Mouse (Mus musculus) ovary, adult 18-20 months (tissue): ENCODE measurements around the gene Camk2n1.
"Not testable (repeated sequence)": the region's sequence is repeated elsewhere in the genome, so short reads cannot be mapped to it uniquely, and the experiment has no call there.

Experiments used
- DNase-seq: peaks from one replicate; pipeline ENCODE4 v3.0.0; 2022; ENCODE audit warnings: low spot score, mixed read lengths

Camk2n1 gene

DNA sequence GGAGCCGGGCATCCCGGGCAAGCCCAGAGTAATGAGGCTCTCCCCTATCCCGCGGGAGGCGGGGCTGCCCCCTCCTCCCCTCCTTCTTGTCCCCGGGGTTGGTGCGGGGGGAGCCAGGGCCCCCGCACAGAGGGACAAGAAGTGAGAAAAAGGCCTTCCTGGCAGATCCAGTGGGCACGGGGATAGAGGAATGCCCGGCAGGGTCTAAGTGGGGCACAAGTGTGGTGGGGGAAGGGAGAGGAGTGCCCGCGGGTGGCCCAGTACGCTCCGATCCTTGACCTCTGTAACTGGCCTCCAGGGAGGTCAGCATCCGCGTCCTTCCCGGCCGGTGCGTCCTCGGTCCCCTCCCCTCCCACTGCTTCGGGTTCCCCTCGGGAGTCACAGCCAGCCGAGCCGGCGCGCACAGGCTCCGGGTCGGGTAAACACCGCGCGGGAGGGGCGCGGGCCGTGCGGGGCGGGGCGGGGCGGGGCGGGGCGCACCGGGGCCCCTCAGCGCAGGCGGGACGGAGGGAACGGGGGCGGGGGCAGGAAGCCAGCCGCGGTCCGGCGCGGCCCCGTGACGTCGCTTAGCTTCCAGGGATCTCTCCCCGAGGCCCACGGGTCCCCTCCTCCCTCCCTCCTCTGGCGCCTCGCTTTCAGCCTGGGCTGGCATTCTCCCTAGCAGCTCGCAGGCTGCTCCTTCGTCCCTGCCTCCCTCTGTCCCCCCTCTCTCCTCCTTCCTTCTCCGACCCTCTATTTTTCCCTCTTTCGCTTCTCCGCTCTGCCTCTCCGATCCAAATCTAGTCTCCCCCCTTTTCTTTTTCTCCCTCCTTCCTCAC, at the start of gene Camk2n1:
TSS of gene Camk2n1 (plus strand) at position 562 of the 818 bp plus-strand sequence.
- DNase-seq = peak; percentile 80

DNA sequence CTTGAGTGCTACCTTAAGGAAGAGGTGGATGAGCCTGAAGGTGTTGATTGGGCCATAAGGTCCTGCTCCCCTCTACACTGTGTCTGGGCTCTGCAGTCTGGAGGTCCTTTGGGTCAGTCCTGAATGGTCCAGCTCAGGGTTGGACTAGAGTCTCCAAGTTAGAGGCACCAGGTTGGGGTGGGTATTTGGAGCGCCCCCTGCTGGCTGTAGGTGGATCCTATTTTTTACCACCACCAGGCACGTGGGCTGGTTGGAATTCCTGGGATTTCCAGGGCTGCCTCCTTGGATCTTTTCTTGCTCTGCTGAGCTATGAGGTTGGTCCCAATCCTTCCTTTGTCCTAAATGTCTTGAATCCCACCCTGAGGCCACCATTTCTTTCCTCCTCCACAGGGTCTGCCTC, 49.3 kb upstream of the Camk2n1 start:
- DNase-seq = no peak

DNA sequence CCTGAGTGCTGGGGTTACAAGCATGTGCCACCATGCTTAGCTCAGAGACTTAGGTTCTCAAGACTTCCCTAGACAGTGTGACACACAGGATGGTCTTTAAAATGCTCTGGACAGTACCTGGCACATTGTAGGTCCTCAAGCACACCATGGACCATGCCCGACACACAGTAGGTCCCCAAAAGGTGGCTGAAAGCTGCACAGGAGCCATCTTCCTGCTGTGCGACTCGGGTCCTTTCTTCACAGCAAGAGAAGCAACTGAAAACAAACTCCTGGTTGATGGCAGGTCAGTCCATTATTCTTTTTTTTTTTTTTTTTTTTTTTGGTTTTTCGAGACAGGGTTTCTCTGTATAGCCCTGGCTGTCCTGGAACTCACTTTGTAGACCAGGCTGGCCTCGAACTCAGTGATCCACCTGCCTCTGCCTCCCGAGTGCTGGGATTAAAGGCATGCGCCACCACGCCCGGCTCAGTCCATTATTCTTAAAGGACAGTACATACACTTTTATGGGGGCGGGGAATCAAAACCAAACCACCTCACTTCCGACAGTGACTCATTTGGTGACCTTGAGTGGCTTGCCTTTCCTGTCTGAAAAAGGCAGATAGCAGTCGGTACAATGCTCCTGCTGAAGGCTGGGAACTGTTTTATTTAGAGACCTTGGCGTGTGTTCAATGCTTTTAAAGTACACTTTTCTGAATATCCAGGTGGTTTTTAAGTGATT, 46.5 kb upstream of the Camk2n1 start:
- DNase-seq = no peak

DNA sequence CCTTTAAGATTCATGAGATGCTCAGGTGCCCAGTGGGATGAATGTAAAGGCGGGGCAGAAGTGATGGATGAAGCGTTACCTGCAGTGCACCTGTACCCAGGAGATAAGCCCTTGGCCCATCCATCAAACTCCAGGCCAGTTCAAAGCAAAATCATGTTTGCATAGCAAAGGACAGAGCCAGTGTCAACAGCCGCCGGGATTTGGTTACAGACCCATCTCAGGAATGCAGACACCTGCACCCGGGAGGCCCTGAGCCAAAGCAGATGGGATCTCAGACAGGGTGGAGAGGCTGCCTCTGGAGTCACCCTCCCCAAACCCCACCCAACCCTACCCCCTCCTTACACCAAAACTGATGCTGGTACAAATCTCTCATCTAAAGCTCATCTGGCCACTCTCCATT, 43.1 kb upstream of the Camk2n1 start:
- DNase-seq = no peak

DNA sequence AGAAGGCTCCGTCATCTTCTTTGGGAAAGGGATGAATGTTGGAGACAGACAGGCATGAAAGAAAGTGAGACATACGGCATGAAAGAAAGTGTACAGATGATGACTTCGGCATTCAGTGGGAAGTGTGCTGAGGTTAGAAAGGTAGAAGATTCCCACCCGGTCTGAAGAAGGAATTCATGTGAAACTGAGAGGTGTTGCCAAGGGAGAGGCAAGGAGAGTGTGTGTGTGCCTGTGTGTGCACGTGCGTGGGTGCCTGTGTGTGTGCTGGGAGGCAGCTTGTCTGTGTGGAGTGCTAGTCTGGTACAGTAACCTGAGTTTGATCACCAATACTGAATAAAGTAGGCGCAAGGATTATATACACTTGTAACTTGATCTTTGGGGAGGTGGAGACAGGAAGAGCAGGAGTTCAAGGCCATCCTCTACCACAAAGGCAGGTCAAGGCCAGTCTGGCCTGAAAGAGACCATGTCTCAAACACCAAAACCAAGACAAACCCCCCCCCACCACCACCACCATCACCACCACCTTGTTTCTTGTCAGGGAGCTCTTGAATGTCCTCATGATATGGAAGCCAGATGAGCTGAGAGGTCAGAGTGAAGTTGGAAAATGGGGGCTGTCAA, 42.5 kb upstream of the Camk2n1 start:
- DNase-seq = no peak

DNA sequence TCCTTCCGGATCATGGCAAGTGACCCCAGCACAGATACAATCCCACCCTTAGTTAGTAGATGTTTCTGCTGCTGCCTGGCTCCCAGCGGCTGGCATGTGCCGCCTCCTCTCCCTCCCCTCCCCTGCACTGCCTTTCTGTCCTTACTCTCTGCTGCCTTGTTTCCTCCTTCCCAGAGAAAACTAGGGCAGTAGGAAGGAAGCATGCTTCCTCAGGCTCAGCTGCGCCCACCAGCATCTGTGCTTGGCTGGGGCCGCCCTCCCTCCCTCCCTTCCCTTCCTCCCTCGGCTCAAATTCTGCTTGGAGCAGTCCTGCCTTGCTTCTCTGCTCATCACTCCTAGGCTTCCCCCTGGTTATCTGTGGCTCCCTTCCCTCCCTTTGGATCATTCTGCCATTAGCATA, 39.4 kb upstream of the Camk2n1 start:
- DNase-seq = no peak

DNA sequence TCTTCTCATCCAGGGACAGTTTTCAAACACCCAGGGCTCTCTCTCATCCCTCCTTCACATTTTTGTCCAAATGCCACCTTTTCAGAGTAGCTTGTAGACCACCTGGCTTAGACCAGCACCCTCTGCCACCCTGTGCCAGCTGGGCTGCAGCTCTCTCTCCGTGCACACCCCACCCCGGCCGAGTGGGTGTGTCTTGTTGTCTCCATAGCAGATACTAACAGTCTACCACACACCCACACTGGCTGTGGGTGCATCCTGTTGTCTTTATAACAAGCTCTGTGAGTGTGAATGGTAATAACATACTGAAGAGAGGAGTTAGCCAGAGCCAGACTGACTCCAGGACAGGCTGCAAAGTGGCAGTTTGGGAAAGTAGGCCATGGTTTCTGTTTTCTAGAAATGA, 38.1 kb upstream of the Camk2n1 start:
- no peak for DNase-seq

DNA sequence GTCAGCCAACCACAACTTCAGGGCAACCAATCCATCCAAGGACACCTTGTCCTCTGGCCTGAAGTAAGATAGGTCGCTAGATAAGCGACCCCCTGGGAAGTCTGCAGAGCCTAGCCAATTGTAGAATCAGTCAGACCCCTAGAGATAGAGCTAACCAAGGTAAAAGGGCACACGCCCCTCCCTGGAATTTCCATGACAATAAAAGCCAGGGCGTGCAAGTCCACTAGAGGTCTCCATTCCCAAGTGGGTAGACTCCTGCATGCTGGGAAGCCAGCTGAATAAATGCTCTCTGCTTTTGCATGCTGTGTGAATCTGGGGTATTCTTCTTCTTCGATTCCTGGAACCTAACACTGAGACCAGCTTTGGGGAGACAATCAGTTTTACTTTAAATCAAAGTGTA, 37.7 kb upstream of the Camk2n1 start:
- no peak for DNase-seq

DNA sequence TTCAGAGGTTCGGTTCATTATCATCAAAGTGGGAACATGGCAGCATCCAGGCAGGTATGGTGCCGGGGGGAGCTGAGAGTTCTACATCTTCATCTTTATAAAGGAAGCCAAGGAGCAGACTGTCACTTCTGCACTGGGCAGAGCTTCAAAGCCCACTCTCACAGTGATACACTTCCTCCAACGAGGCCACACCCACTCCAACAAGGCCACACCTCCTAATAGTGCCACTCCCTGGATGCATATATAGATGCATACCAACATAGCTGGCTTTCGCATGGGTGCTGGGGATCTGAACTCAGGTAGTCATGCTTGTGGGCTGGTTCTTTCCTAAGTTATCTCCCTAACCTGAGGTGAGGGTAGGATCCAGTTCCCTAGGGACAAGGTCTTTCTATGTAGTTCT, 36.2 kb upstream of the Camk2n1 start:
- no peak for DNase-seq

DNA sequence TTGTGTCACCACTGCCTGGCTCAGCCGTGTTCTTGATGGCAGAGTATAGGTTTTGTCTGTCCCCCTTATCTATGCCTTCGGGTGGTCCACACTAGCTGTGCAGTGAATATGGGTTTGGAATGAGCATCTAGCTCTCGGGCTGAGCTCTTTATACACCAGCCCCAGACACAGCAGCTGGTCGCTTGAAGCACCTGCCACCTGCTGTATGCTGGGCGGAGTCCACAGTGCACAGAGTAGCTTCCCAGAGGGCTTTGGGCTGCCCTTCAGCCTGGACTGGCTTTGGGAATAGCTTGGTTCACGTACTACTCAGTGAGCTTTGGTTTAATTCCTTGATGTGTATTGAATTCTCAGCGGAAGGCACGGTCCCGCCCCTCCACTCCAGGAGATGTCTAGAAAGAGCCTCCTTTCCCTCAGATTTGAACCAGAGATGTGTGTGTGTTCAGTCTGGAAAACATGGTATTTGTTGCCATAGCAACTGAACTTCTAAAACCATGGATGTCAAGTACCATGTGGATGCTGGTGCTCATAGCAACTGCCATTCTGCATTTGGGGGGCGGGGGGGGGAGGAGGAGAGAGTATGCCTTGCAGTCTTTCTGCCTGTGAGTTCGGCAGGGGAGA, 35.7 kb upstream of the Camk2n1 start:
- no peak for DNase-seq

DNA sequence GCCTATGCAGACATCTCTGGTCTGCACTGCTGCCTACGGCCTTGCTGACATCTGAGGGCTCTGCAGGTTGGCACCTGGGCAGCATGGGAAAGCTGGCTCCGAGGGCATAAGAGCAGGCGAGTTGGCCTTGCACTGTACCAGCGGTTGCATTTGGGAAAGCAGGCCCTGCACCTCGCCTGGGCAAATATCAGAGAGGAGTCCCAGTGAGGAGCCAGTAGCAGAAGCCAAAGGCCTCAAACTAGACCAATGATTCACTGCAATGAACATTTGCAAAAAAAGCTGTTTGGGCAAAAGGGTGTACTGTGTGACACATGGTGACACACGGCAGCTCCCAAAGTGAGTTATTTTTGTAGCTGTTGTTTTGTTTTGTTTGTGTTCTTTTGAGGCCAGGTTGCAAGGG, 29.1 kb upstream of the Camk2n1 start:
- no peak for DNase-seq

DNA sequence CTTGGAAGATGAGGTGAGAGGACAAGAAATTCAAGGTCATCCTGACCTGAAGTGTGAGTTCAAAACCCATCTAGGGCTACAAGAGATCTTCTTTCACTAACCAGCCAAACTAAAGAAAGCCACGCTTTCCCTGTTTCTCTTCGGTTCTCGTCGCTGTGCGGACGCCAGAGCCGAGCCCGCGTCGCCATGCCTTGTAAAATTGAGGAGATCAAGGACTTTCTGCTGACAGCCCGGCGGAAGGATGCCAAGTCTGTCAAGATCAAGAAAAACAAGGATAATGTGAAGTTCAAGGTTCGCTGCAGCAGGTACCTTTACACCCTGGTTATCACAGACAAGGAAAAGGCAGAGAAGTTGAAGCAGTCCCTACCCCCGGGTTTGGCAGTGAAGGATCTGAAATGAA, 28.5 kb upstream of the Camk2n1 start:
- DNase-seq = not testable (repeated sequence)

DNA sequence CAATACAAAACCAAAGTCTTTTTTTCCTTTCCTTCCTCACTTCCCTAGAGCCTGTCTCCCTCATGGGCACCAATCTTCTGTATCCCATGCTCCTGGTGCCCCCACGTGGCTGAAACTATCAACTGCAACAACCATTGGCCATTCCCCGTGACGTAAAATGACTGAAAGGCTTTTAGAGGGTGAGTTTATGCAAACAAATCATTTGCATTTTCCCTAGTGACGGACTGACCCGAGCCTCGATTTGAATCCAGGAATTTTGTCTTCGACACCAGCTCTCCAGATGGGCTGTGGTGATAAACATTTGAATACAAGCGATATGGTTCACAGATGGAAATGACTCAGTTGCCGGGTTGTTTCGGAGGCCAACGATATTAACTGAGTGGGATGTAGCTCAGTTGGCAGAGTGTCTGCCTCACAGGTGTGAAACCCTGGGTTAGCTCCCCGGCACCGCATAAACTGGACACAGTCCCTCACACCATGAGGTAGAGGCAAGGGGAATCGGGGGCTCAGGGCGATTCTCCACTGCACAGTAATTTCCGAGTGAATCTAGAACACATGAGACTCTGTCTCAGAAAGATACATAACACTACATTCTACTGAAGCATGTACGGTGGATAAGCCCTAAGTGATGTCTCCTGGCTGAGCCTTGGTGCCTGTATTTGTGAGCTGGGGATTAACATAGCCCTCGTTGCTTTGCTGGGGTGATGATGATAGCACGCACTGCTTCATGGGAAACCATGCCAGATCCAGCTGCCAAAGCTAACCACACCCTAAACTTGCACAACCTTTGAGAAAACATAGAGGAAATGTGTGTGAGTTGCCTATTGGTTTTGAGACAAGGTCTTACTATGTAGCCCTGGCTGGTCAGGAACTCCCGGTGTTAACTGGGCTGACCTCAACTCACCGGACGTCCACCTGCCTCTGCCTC, 27.1 kb upstream of the Camk2n1 start:
- DNase-seq = peak; percentile 33

DNA sequence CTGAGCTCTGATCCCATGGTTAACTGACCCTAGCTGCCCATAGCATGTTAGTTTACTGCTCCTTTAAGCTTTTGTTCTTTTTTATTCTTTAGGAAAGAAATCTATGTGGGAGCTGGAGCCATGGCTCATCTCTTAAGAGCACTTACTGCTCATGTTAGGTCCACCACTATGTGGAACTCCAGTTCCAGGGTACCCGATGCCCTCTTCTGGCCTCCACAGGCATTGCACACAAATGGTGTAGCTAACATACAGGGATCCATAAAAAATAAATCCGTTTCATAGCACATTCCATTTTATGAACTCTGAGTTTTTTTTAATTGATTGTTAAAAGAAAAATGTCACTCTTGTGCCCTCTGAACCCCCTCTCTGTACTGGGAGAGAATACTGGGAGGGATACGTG, 24.3 kb upstream of the Camk2n1 start:
- no peak for DNase-seq

DNA sequence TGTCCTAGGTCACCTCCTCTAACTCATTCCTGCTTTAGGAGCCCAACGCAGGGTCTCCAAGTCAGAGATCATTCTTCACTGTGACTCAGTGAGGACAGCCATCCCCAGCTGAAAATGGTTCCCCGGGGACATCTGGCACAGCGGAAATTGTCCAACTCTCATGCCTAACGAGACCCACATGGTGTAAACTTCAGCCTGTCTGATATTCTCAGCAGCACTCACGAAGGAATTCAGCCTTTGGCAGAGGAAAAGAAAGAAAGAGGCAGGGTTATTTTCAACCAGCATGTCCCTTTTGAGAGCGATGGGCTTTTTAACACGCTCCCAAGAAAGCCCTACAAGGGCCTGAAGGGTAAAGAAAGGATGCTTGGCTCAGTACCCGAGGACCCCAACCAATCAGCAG, 22.8 kb upstream of the Camk2n1 start:
- no peak for DNase-seq

DNA sequence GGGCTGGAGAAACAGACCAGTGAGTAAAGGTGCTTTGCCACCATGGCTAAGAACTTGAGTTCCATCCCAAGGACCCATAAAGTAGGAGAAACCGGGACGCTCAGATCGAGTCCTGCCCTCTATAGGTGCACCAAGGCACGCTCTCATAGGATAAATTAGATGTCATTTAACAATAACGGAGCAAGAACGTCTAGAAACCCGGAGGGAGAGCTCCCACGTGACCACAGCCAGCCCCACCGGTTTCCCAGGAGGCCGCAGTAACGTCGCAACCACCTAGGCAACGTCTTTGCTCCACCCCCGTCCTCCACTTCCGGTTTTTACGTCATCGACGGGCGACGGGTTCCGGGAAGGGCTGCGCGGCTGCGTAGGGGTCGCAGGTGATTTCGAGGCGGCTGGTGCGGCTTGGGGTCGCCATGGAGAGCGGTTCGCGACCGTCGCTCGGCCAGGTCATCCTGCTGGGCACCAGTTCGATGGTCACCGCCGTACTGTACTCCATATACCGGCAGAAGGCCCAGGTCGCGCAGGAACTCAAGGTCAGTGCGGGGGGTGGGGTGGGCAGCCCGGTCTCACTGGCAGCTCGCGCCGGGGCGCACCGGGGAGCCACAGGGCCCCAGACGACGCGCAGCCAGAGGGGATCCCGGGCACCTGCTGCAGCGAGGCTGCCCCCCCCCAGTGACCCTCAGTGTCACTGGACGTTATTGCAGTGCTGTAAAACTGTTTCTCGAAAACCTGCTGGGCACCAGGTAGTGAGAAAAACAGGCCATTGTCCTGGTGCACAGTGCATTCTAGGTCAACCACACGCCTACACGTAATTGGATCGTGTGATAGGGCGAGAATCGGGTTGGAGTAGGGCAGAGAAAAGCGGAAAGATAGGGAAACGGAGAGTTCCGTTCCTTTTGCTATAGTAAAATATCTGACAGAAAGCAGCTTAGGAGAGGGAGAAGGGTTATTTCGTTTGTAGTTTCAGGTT, 19.5 kb upstream of the Camk2n1 start, which contains the start of gene Mul1:
TSS of gene Mul1 (plus strand) at position 325 of the 970 bp plus-strand sequence.
- DNase-seq = peak; percentile 89

DNA sequence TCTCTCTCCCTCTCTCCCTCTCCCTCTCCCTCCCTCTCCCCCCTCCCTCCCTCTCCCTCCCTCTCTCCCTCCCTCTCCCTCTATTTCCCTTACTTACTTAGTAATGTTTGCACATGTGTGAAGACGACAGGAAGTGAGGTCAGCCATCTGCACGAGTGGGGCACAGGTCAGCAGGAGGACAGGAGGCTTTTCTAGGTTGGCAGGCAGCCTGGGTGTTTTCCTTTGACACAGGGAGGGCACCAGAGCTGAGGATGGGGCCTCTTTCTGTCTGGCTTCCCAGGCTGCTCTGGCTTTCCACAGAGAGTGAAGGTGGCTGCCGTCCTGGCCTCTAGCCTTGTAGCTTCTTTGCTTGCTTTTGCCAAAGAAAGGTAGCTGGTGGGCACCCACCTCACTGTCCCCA, 14.1 kb upstream of the Camk2n1 start:
- DNase-seq = no peak

DNA sequence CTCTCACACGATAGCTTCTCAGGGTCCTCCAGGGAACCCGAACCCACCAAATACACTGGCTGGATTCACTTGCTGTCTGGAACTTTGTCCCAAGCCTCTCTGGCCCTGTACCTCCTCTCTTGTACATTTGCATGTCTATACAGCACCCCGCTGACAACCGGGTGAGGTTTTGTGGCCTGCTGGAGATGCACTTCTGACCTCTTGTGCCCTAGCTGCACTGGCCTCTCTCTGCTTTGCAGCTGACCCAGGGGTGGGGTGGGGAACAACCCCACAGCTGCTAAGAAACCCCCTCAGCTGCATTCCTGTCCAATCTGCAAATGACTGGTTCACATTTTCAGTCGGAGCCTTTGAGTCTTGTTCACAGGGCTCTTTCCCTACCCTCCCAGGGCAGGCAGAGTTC, 9.2 kb upstream of the Camk2n1 start:
- no peak for DNase-seq

DNA sequence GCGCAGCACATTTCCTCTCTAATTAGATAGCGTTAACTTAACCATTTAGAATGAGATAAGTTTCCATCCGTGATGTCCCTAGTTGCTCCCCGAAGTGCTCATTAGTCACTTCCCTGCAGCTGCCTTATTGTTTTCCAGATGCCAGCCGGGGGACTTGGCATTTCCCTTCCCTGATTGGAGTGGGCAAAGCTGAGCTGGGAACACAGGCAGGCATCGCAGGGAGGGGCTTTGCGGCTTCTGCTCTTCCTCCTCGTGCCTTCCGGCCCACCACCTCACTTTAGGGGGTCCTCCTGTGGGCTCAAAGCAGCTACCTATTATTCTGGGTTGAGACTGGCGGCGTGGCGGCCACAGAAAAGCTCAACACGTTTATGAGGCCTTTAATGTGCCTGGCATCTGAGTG, 7.1 kb upstream of the Camk2n1 start:
- no peak for DNase-seq

DNA sequence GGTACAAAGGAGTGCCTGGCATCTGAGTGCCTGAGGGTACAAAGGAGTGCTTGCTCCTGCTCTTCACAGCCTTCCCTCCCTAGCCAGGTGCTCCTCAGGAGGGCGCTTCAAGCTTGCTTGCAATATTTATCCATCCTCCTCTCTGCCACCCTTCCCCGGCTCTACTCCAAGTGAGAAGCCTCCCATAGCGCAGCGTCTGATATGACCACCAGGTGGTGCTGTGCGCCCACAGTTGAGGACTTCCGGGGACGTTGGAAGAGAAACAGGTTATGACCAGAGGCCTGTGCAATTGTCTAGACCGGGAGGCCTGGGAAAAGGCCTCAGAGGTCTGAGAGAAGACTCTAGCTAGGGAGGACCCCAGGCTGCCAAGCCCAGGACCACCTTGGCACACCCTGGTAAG, 6.7 kb upstream of the Camk2n1 start:
- peak; percentile 65 for DNase-seq
